Mouse (Mus musculus) T-cell, adult 2 months (primary cell): ENCODE results near the gene Arid3b.
A peak's percentile ranks its signal among the peaks of the same experiment; 100 is the strongest.
"Not testable (repeated sequence)": the region's sequence is repeated elsewhere in the genome, so short reads cannot be mapped to it uniquely, and the experiment has no call there.

Source experiments
- DNase-seq: peaks from one replicate; pipeline ENCODE4 v3.0.0; 2022; ENCODE audit warnings: low spot score

Gene Arid3b

DNA sequence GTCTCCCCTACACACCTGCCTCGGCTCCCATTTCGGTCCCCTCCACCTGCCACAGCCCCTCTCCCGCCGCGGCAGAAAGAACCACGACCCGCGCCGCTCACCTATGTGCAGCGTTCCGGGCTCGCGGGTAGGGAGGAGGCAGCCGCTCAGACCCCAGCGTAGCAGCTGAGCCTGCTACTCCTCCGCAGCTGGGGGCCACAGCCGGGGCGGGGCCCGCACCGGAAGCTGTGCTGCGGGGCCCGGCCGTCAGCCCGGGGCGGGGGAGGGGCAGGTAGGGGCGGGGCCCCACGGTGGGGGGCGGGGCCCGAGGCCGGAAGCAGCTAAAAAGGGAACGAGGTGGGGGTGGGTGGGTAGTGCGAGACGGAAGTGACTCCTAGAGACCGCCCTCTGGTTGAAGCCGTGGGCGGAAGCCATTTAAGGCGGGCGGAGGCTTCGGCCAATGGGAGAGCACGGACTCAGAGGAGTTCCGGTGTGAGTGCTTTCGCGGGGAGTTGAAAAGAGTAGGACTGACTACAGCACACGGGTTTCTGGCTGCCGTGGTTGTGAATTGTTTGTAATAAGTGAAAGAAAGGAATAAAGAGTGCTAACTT is at the start of gene Arid3b:
Gene Arid3b (minus strand): TSS at position 213 of the 590 bp plus-strand sequence.
- peak; percentile 96 for DNase-seq

- DNase-seq: no peak
Observed at GRCm38 (mm10) chr9:57883413-57883812, 46.8 kb upstream of the Arid3b start.

- DNase-seq: not testable (repeated sequence)
Observed at GRCm38 (mm10) chr9:57881781-57882180, 45.2 kb upstream of the Arid3b start.

GRCm38 (mm10) chr9:57880278-57880677 is 43.7 kb upstream of the Arid3b start:
- no peak for DNase-seq

- no peak for DNase-seq
Observed at GRCm38 (mm10) chr9:57879213-57879612, 42.6 kb upstream of the Arid3b start.

DNA sequence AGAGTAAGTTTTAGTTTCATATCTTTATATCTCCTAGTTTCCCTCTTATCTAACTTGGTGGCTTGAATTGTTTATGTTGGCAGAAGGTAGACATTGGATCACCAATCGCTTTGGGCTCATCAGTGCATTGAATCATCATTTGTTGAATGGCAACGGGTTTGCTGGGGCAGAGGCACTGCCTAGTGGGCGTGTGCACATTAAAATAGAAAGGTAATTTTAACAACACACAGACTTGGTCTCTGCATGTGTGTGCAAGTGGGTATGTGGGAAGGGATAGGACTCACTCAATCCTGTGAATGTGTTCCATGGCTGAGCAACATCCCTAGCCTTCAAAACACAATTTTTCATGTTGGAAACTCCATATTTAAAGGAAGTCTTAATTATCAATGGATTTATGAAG is 38.4 kb upstream of the Arid3b start:
- no peak for DNase-seq

DNA sequence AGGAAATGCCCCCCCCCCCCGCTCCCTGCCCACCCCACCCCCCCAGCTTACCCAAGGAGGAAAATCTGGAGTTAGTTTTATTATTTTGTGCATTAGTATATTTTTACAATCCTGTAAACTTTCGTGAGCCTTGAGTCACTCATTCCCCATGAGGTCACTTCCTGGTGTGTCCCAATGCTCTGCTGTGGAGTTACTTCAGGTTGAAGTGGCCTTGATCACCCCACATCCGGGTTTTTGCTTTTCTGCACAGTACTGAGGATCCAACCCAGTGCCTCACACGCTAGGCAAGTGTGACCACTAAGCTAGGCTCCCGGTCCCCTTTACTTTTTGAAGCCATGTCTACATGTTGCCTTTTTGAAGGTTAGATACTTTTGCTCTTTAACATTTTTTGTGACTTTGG is 37.5 kb upstream of the Arid3b start:
- DNase-seq: peak; percentile 13

DNA sequence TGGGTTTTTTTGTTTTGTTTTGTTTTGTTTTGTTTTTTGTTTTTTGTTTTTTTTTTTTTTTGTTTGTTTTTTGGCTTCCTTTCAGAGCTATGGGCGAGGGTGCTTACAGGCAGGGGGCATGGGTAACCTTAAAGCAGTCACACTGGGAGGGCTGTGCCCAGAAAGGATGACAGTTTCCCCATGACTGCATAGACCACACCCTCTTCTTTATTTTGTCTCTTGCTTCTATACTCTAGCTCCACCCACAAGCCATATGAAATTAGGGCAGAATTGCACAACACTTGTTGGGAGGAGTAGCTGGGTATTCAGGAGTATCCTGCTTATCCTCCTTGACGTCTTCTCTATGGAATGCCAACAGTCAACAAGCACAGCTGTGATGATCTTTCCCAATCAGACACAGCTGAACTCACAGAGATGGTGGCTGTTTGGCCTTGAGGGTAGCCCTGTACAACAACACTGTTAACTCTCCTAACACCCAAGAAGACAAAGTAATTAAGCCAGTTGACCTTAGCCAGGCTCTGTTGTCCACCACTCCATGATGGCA is 33.8 kb upstream of the Arid3b start:
- no peak for DNase-seq

DNA sequence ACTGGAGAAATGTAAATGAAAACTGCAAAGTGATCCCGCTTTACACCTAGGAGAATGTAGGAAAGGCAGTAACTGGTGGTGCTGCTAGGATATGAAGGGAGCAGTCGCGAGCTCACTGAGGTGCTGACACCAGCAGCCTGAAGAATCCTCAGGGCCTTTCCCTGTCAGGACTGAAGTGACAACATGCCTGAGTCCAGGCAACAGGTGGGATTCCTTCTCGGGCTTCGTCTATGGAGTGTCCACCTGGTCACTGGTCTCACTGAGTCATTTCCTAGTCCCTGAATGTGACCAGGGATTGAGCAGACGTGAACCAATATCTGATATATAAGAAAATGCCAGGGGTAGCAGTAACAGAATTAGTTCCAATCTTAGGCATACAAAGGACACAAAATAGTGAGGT is 32.2 kb upstream of the Arid3b start:
- no peak for DNase-seq

DNA sequence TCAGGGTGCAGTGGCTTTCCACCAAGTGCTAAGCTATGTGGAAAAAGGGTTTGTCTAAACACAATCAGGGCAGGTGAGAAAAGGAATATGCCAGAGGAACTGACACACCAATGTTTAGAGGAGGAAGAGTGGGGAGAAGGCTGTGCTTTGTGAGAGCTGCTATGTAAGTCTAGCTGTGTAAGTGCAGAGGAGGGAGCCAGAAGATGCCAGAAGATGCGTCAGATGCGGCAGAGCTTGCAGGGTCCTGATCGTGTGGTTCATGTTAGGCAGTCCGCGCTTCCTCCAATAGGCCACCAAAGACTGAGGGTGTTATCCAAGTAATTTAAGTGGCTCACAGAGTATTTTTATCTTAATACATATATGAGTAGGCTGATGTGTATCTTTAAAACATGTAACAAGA is 31.3 kb upstream of the Arid3b start:
- no peak for DNase-seq

GRCm38 (mm10) chr9:57867236-57867635 is 30.6 kb upstream of the Arid3b start:
- no peak for DNase-seq

- peak; percentile 44 for DNase-seq
Observed at GRCm38 (mm10) chr9:57866530-57866929, 29.9 kb upstream of the Arid3b start.

- DNase-seq: no peak
Observed at GRCm38 (mm10) chr9:57864336-57864735, 27.7 kb upstream of the Arid3b start.

DNA sequence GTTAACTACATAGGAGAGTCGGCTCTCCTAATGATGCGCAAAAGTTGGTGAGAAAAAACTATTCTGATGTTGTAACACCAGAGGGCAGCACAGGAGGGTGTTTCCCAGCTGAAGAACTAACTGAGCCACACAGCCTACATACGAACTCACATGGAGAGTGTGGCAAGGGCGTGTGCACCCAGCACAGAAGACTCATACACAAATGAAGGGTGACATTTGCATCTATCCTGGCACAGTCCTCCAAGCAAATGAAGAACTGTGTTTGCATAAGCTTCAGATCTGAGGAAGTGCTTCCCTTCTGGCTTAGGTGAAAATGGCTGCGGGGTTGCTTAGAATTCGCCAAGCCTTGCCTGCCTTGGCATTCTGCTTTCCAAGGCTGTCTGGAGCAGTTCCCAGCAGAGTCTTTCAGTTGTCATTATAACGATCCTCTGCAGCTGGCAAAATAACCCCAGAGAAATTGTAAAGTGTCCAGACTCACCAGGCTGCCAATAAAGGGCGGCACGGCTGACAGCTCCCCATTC is 25.4 kb upstream of the Arid3b start:
- peak; percentile 64 for DNase-seq

DNA sequence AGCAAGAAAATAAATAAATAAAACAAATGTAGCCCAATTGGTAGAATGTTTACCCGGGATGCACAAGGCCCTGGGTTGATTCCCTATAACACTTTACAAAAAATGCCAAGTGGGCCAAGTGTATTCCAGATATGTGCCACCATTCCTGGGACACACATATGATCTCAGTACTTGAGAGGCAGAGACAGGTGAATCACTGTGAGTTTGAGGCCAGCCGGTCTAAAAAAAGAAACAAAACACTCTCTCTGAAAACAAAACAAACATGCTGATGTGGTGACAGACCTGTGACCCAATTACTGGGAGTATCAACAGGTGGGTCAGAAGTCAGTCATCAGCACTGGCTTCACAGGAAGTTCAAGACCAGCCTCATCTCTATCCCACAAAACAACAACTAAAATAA is 19.9 kb upstream of the Arid3b start:
- DNase-seq: no peak

- no peak for DNase-seq
Observed at GRCm38 (mm10) chr9:57854280-57854679, 17.7 kb upstream of the Arid3b start.

DNA sequence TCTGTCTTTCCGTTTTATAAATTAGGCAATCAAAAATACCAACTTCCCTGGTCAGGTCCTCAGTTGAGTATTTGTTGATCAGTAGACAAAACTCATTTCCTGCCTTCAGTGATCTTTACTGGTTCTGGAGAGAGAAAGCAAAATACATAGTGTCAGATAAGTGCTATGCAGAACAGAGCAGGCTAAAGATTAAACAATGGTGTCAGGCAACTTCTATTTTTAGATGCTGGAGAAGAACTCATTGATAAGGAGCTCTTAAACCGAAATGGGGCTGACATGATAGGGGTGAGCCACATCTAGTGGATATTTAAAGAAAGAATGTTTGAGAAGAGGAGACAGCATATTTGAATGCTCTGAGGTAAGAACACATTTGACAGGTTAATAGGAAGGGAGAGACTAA is 2.4 kb upstream of the Arid3b start:
- no peak for DNase-seq

DNA sequence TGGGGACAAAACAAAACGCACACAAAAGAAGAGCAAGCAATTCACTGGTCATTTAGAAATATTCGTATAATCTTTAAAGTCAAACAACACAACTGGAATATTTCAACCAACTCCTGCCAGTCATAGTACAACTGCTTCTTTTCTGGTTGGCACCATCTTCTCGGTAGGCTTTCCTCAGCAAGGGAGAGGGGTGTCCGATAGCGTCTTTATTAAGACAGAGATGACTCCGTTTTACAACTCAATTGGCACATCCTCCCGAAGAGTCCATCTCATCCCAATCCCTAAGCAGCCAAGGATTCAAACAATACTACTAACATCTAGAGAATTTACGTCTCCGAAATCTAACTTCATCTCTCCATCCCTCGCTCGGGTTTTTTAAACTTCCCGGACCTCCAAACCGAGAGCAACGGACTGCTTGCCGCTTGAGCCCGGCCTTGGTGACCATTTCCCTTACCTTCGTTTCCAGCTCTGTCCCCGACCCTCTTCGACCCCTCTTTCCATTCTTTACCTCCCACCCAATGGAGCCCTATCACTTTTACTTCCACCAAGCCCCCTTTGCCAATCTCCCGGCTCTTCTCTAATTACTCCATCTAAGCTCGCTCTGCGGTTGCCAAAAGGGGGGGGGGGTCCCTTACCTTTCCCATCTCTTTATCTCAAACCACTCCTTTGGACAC is 615 bp downstream of the Arid3b start:
- DNase-seq: no peak

GRCm38 (mm10) chr9:57834629-57835417 is 1.8 kb downstream of the Arid3b start:
- no peak for DNase-seq

DNA sequence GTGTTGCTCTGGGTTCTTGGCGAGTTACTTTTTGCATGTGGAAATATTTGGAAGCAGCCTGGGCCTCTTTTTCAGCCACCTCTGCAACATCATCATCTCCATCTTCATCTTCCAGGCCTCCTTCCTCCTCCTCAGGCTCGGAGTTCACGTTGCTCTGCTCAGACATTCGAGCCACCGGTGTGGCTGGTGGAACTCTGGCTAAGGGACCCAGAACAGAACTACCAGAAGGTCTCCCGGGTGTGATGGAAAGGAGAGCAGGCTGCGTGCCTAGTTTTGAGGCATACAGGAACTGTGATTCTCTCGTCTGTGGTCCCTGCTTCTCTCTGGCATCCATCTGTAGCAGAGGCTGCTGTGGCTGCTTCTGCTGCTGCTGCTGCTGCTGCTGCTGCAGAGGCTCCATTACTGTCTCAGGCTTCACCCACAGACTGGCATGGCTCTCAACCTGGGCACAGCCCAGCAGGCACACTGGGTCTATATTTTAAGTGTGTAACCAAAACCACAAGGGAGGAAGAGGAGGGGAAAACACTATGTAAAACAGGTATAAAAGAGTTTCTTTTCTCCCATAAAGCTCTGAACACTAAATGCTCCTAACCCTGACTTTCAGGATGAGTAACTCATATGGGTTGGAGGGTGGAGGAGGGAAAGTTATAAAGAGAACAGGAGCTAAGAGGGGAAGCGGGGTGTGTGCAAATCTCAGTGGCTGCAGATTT is 2.7 kb downstream of the Arid3b start:
- no peak for DNase-seq

DNA sequence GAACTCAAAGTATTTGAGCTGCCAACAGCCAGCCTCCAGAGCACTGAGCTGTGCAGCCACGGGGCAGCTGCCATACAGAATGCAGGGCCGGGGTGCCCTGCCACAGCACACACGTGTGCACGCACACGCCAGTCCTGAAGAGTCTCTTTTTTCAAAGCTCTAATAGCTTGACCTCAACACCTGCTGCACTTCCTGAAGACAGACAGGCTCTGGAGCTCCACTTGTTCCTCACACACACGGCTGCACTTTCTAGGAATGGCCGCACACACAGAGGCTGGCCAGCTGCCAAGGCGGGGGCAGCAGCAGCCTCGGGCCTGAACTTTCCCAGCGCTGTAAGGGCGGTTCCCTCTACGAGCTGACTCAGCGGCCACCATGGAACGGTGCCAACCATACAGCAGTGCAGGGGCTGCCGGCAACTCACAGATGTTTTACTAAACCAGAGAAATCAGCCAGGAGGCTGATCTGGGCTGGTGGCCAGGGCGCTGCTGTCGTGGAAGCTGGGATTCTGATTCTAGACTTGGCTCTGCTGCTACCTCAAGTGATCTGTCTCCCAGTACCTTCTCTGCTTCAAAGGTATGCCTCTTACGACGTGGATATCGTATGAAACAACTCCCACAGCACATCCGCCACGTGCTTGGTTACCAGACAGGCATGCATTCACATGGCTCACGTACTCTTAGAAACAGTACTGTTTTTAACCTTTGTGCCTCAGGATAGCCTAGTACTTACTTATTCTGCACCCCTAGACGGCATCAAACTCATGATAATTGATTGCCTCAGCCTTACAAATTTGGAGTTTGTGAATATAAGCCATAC is 5.1 kb downstream of the Arid3b start:
- peak; percentile 78 for DNase-seq
